9 mouse cellular contexts compared by ENCODE assay signal in genomic region chr17:12688427-12689110, GRCm38 (mm10). TPM values are rescaled to one million over a fixed set of nuclear protein-coding genes. Genes with fewer than 3 reads are reported as not detected.
DNase-seq lines count a peak whose midpoint lies in the region; ATAC-seq and TF ChIP-seq lines count a peak whose summit lies in the region.
"Had no signal": no experiment of that assay in that cellular context is flagged by ENCODE, and none has a peak within 500 bp of the region (broad histone marks: within the 10 kb centered on the region; RNA-seq: fewer than 3 reads in every experiment).

No protein-coding gene starts in this region.

- no peak overlapping the region for H3K27ac ChIP-seq in liver, adult 2 months (replicated peaks; ENCODE audit: insufficient read depth, low read depth, low read length)
- no peak overlapping the region for H3K27ac ChIP-seq in liver, postnatal 0 days (ENCODE audit: low read depth)
- H3K27ac ChIP-seq in lung, embryonic 14.5 days (ENCODE audit: low read depth): peak overlapping the region; percentile 3; the same call in 1 of the 2 replicates
- H3K27ac ChIP-seq in forebrain, embryonic 10.5 days: no peak overlapping the region
- H3K27ac ChIP-seq: liver, embryonic 13.5 days had no signal

- no peaks in the 10 kb centered on the region for H3K4me1 ChIP-seq in liver, adult 2 months (ENCODE audit: control insufficient read depth, insufficient read depth, low read length)
- H3K4me1 ChIP-seq in liver, postnatal 0 days (ENCODE audit: insufficient read depth): no peaks in the 10 kb centered on the region
- H3K4me1 ChIP-seq in lung, embryonic 14.5 days (ENCODE audit: insufficient read depth): no peaks in the 10 kb centered on the region
- no peaks in the 10 kb centered on the region for H3K4me1 ChIP-seq in forebrain, embryonic 10.5 days
- H3K4me1 ChIP-seq: liver, embryonic 13.5 days had no signal

- no peaks in the 10 kb centered on the region for H3K9me3 ChIP-seq in liver, postnatal 0 days (ENCODE audit: low read length)
- H3K9me3 ChIP-seq in lung, embryonic 14.5 days (ENCODE audit: low read depth, low read length): no peaks in the 10 kb centered on the region
- no peaks in the 10 kb centered on the region for H3K9me3 ChIP-seq in forebrain, embryonic 10.5 days
- H3K9me3 ChIP-seq: liver, embryonic 13.5 days had no signal

- no peaks in the 10 kb centered on the region for H3K79me2 ChIP-seq in liver, adult 2 months (ENCODE audit: control insufficient read depth, insufficient read depth, low read length)

- no peak overlapping the region for H3K4me2 ChIP-seq in liver, postnatal 0 days (ENCODE audit: low read depth, low read length)
- H3K4me2 ChIP-seq in lung, embryonic 14.5 days: no peak overlapping the region
- H3K4me2 ChIP-seq: liver, embryonic 13.5 days had no signal

- no peak for TF ChIP-seq CTCF in liver, adult 2 months (IDR thresholded peaks at IDR 0.05; ENCODE audit: low read depth, low read length)
- TF ChIP-seq CTCF in liver, postnatal 0 days (IDR thresholded peaks at IDR 0.05; ENCODE audit: low read depth): no peak
- no peak for TF ChIP-seq CTCF in lung, embryonic 14.5 days (IDR thresholded peaks at IDR 0.05; ENCODE audit: low read depth)

- peaks cover 1% of the 10 kb centered on the region for H3K36me3 ChIP-seq in liver, adult 2 months (ENCODE audit: control insufficient read depth, insufficient read depth, low read length)
- H3K36me3 ChIP-seq in liver, postnatal 0 days (replicated peaks; ENCODE audit: insufficient read depth, low read length): peaks cover 55% of the 10 kb centered on the region
- peaks cover 96% of the 10 kb centered on the region for H3K36me3 ChIP-seq in lung, embryonic 14.5 days (ENCODE audit: insufficient read depth)
- H3K36me3 ChIP-seq in forebrain, embryonic 10.5 days (replicated peaks): peaks cover 100% of the 10 kb centered on the region

- no peak overlapping the region for H3K4me3 ChIP-seq in liver, adult 2 months (ENCODE audit: insufficient read depth, low read depth, low read length)
- H3K4me3 ChIP-seq in liver, postnatal 0 days (ENCODE audit: low read depth, low read length): no peak overlapping the region
- no peak overlapping the region for H3K4me3 ChIP-seq in lung, embryonic 14.5 days (ENCODE audit: low read depth, low read length)
- no peak overlapping the region for H3K4me3 ChIP-seq in forebrain, embryonic 10.5 days
- H3K4me3 ChIP-seq: liver, embryonic 13.5 days had no signal

- peak; percentile 76 for DNase-seq in liver, adult 2 months (ENCODE audit: extremely low read depth, low read depth, low spot score)
- DNase-seq in liver, postnatal 0 days: no peak
- peak; percentile 55 for DNase-seq in cerebellum, adult 11 months
- DNase-seq in heart, adult 8-10 months (ENCODE audit: low spot score): peak; percentile 65
- peak; percentile 83 for DNase-seq in lung, embryonic 14.5 days
- DNase-seq in spleen, postnatal 4 days (ENCODE audit: low spot score in 2 of 2): no peak
- DNase-seq in spleen, postnatal 10 days (ENCODE audit: low spot score in 2 of 2): no peak
- no peak for DNase-seq in forebrain, embryonic 10.5 days (ENCODE audit: extremely low spot score, low spot score)
- DNase-seq: liver, embryonic 13.5 days had no signal

- ATAC-seq in liver, postnatal 0 days: no peak
- peak; percentile 67 for ATAC-seq in lung, embryonic 14.5 days (ENCODE audit: insufficient read depth)

- 76% methylated on average over 20 of the region's 20 CpGs for whole genome bisulfite sequencing in liver, adult 2 months
- 86% methylated on average over 20 of the region's 20 CpGs for WGBS in liver, postnatal 0 days (ENCODE audit: insufficient replicate concordance)
- 56% methylated on average over 20 of the region's 20 CpGs for WGBS in lung, embryonic 14.5 days
- WGBS in forebrain, embryonic 10.5 days: 96% methylated on average over 20 of the region's 20 CpGs

- TF ChIP-seq POLR2A in liver, adult 2 months (IDR thresholded peaks at IDR 0.05; ENCODE audit: extremely low read depth, insufficient read depth, low read length): no peak

- no peak for TF ChIP-seq EP300 in liver, postnatal 0 days (IDR thresholded peaks at IDR 0.05; ENCODE audit: low read depth)

- no peaks in the 10 kb centered on the region for H3K27me3 ChIP-seq in liver, adult 2 months (ENCODE audit: control insufficient read depth, insufficient read depth, low read length)
- H3K27me3 ChIP-seq in liver, postnatal 0 days (ENCODE audit: insufficient read depth, low read length): no peaks in the 10 kb centered on the region
- no peaks in the 10 kb centered on the region for H3K27me3 ChIP-seq in lung, embryonic 14.5 days (ENCODE audit: insufficient read depth, low read length)
- H3K27me3 ChIP-seq in forebrain, embryonic 10.5 days (ENCODE audit: poor library complexity, severe bottlenecking): no peaks in the 10 kb centered on the region
- H3K27me3 ChIP-seq: liver, embryonic 13.5 days had no signal

- no peak overlapping the region for H3K9ac ChIP-seq in liver, adult 2 months (ENCODE audit: low read depth, low read length)
- no peak overlapping the region for H3K9ac ChIP-seq in liver, postnatal 0 days (replicated peaks)
- H3K9ac ChIP-seq in lung, embryonic 14.5 days: no peak overlapping the region
- H3K9ac ChIP-seq: liver, embryonic 13.5 days had no signal

RNA-seq across cellular contexts. Expression of gene Slc22a1, which starts 12.9 kb away (rescaled TPM):
- total RNA-seq in liver, adult 2 months (2014; rRNA removed): 311 and 487 TPM in 2 replicates
- polyA plus RNA-seq in liver, adult 2 months (2012; rRNA removed): 527 and 571 TPM in 2 replicates
- polyA plus RNA-seq in liver, postnatal 0 days (2015; fragmentation: Nextera tagmentation; extraction: Ambion mirVana): 6.1 and 11.7 TPM in 2 replicates
- total RNA-seq in heart, adult 8-10 months (2022): 10 to 100 TPM in 3 of 4 experiments, 1 to 10 TPM in 1; 9.5 to 26.9 (median 14.3) TPM
- 1.2 and 5.1 TPM in 2 replicates for polyA plus RNA-seq in lung, embryonic 14.5 days (2014; fragmentation: Nextera tagmentation; extraction: Ambion mirVana)
- polyA plus RNA-seq in forebrain, embryonic 10.5 days (2016; fragmentation: Nextera tagmentation; extraction: Ambion mirVana): not detected in 2 replicates
- polyA plus RNA-seq: liver, embryonic 13.5 days had no signal

Comparison
In these comparisons a context has a peak if more than half of its experiments do, and no peak if none do; other contexts are left out.
1. DNase-seq: peak in liver, adult 2 months (single experiment), cerebellum, adult 11 months (single experiment), heart, adult 8-10 months (single experiment) and lung, embryonic 14.5 days (single experiment); none in liver, postnatal 0 days (single experiment), spleen, postnatal 4 days (0 of 2), spleen, postnatal 10 days (0 of 2) and forebrain, embryonic 10.5 days (single experiment).
2. RNA of gene Slc22a1, which starts 12.9 kb away (polyA plus RNA-seq): 527 to 571 TPM in liver, adult 2 months; 6.1 to 11.7 TPM in liver, postnatal 0 days, 1.2 to 5.1 TPM in lung, embryonic 14.5 days and not detected in forebrain, embryonic 10.5 days; every median in the first group is over 10 times any median in the second.